Mouse (Mus musculus): ENCODE results near the gene Cavin1. TPM values are rescaled to one million over a fixed set of nuclear protein-coding genes. Genes with fewer than 3 reads are reported as not detected.

The Cavin1 gene
- polyA plus RNA-seq, 1 experiment, result 43.9 TPM

- no peaks in the 10 kb centered on the region for H3K36me3 ChIP-seq (replicated peaks; ENCODE audit: low read length)
- H3K27me3 ChIP-seq (replicated peaks), result peaks cover 2% of the 10 kb centered on the region
- H3K4me3 ChIP-seq (replicated peaks), result no peak overlapping the region
- TF ChIP-seq FLI1 (IDR thresholded peaks at IDR 0.05; ENCODE audit: low read length), result no peak
- no peak for TF ChIP-seq GATA1 (IDR thresholded peaks at IDR 0.05; ENCODE audit: borderline replicate concordance, low read length)
- H3K4me1 ChIP-seq, result peaks cover 57% of the 10 kb centered on the region
- no peaks in the 10 kb centered on the region for H3K9me3 ChIP-seq
Observed at GRCm38 (mm10) chr11:100998836-100999235, 28.1 kb upstream of the Cavin1 start.

DNA sequence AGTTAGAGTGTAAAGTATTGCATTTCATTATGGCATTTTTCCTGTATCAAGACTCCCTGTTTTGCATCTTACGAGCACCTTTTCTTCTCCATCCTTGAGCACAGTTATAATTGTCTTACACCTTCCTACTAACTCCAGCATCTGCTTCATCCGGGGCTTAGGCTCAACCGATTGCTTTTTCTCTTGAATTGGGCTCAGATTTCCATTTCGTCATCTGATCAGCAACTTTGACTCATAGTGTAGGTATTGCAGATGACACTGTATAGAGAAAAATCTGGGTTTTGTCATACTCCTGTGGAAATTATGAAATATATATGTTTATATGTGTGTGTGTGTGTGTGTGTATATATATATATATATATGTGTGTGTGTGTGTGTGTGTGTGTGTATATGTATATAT lies 25.8 kb upstream of the Cavin1 start:
- Histone ChIP-seq H3K27me3 (replicated peaks) (peaks cover 2% of the 10 kb centered on the region), H3K9me3 (no peaks in the 10 kb centered on the region), H3K36me3 (replicated peaks; ENCODE audit: low read length) (no peaks in the 10 kb centered on the region), H3K4me3 (replicated peaks) (no peak overlapping the region), H3K4me1 (peaks cover 51% of the 10 kb centered on the region)
- TF ChIP-seq GATA1 (IDR thresholded peaks at IDR 0.05; ENCODE audit: borderline replicate concordance, low read length) (no peak), FLI1 (IDR thresholded peaks at IDR 0.05; ENCODE audit: low read length) (no peak)

DNA sequence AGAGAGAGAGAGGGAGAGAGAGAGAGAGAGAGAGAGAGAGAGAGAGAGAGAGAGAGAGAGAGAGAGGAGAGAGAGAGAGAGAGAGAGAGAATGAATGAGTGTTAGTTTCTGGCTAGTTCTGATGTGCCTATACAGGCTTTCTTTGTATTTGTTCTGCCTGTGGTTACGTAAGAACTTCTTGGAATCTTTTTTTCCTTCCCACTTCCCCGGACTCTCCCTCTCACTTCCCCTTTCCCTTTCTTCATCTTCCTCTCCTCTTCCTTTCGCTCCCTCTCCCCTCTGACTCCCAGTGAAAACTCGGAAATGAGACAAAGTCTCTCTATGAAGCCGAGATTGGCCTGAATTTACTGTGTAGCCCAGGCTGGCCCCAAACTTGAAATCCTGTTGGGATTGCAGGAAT lies 24.0 kb upstream of the Cavin1 start:
- Histone ChIP-seq H3K4me3 (replicated peaks) (no peak overlapping the region), H3K27me3 (replicated peaks) (peaks cover 2% of the 10 kb centered on the region), H3K9me3 (no peaks in the 10 kb centered on the region)

GRCm38 (mm10) chr11:100994233-100994632 lies 23.5 kb upstream of the Cavin1 start:
- Histone ChIP-seq H3K9me3 (no peaks in the 10 kb centered on the region), H3K4me1 (peaks cover 32% of the 10 kb centered on the region), H3K27me3 (replicated peaks) (peaks cover 2% of the 10 kb centered on the region), H3K4me3 (replicated peaks) (no peak overlapping the region), H3K36me3 (replicated peaks; ENCODE audit: low read length) (no peaks in the 10 kb centered on the region)
- no peak for TF ChIP-seq GATA1 (IDR thresholded peaks at IDR 0.05; ENCODE audit: borderline replicate concordance, low read length)
- no peak for TF ChIP-seq FLI1 (IDR thresholded peaks at IDR 0.05; ENCODE audit: low read length)

More for the DNA sequence above, 24.0 kb upstream of the Cavin1 start:
- H3K36me3 ChIP-seq (replicated peaks; ENCODE audit: low read length), result no peaks in the 10 kb centered on the region
- TF ChIP-seq GATA1 (IDR thresholded peaks at IDR 0.05; ENCODE audit: borderline replicate concordance, low read length), result no peak
- no peak for TF ChIP-seq FLI1 (IDR thresholded peaks at IDR 0.05; ENCODE audit: low read length)
- H3K4me1 ChIP-seq, result peaks cover 35% of the 10 kb centered on the region

DNA sequence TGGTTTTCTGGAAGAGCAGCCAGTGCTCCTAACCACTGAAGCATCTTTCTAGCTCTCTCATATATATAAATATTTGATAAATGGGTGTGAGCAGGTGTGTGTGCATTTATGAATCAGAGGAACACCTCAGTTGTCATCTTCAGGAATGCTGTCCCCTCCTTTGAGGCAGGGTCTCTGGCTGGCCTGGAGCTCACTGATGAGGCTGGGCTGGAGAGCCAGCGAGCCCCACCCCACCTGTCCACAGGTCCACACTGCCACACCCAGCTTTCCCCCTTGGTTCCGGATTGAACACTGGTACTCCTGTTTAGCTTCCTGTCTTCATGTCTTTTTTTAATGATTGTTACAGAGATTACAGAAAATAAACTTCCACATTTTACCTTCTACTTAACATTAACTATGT lies 22.8 kb upstream of the Cavin1 start:
- Histone ChIP-seq H3K9me3 (no peaks in the 10 kb centered on the region), H3K36me3 (replicated peaks; ENCODE audit: low read length) (no peaks in the 10 kb centered on the region), H3K27me3 (replicated peaks) (peaks cover 2% of the 10 kb centered on the region), H3K4me3 (replicated peaks) (no peak overlapping the region), H3K4me1 (peaks cover 28% of the 10 kb centered on the region)
- TF ChIP-seq GATA1 (IDR thresholded peaks at IDR 0.05; ENCODE audit: borderline replicate concordance, low read length) (no peak), FLI1 (IDR thresholded peaks at IDR 0.05; ENCODE audit: low read length) (no peak)

- TF ChIP-seq GATA1 (IDR thresholded peaks at IDR 0.05; ENCODE audit: borderline replicate concordance, low read length) (no peak), FLI1 (IDR thresholded peaks at IDR 0.05; ENCODE audit: low read length) (no peak)
- Histone ChIP-seq H3K4me3 (replicated peaks) (no peak overlapping the region), H3K4me1 (peaks cover 26% of the 10 kb centered on the region)
Observed at GRCm38 (mm10) chr11:100991027-100991534, 20.4 kb upstream of the Cavin1 start.

DNA sequence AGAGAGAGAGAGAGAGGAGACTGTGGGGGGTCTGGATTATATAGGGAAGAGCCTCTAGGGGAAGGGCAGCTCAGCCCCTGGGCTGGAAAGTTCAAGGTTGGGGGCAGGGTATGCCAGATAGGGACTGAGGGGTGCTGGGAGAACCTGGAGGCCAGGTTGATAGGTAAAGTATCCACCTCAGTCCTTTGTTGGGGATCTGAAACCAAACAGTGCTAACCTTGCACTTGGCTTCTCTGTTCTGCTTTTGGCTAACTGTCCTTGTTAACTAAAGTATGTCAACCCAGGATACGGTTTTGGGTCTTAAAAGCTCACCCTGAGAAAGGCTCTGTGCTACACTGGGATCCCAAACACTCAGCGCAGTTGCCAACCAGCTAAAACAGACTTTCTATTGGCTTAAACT lies 19.0 kb upstream of the Cavin1 start:
- Histone ChIP-seq H3K9me3 (peaks cover 3% of the 10 kb centered on the region; the same call in 1 of the 2 replicates), H3K27me3 (replicated peaks) (no peaks in the 10 kb centered on the region), H3K36me3 (replicated peaks; ENCODE audit: low read length) (no peaks in the 10 kb centered on the region), H3K4me1 (peaks cover 23% of the 10 kb centered on the region), H3K4me3 (replicated peaks) (no peak overlapping the region)
- TF ChIP-seq GATA1 (IDR thresholded peaks at IDR 0.05; ENCODE audit: borderline replicate concordance, low read length) (no peak), FLI1 (IDR thresholded peaks at IDR 0.05; ENCODE audit: low read length) (no peak)

More at GRCm38 (mm10) chr11:100991027-100991534, 20.4 kb upstream of the Cavin1 start:
- Histone ChIP-seq H3K36me3 (replicated peaks; ENCODE audit: low read length) (no peaks in the 10 kb centered on the region), H3K9me3 (no peaks in the 10 kb centered on the region), H3K27me3 (replicated peaks) (peaks cover 2% of the 10 kb centered on the region)

GRCm38 (mm10) chr11:100988674-100989073 lies 18.0 kb upstream of the Cavin1 start:
- no peaks in the 10 kb centered on the region for H3K36me3 ChIP-seq (replicated peaks; ENCODE audit: low read length)
- H3K9me3 ChIP-seq, result peaks cover 3% of the 10 kb centered on the region; the same call in 1 of the 2 replicates
- H3K27me3 ChIP-seq (replicated peaks), result no peaks in the 10 kb centered on the region
- H3K4me1 ChIP-seq, result peaks cover 24% of the 10 kb centered on the region
- no peak for TF ChIP-seq FLI1 (IDR thresholded peaks at IDR 0.05; ENCODE audit: low read length)
- no peak for TF ChIP-seq GATA1 (IDR thresholded peaks at IDR 0.05; ENCODE audit: borderline replicate concordance, low read length)
- no peak overlapping the region for H3K4me3 ChIP-seq (replicated peaks)

- H3K4me1 ChIP-seq, result peaks cover 36% of the 10 kb centered on the region
- H3K27me3 ChIP-seq (replicated peaks), result no peaks in the 10 kb centered on the region
- no peak overlapping the region for H3K4me3 ChIP-seq (replicated peaks)
- H3K9me3 ChIP-seq, result peaks cover 3% of the 10 kb centered on the region; the same call in 1 of the 2 replicates
- no peaks in the 10 kb centered on the region for H3K36me3 ChIP-seq (replicated peaks; ENCODE audit: low read length)
- TF ChIP-seq FLI1 (IDR thresholded peaks at IDR 0.05; ENCODE audit: low read length) (no peak), GATA1 (IDR thresholded peaks at IDR 0.05; ENCODE audit: borderline replicate concordance, low read length) (no peak)
Observed at GRCm38 (mm10) chr11:100985607-100986006, 14.9 kb upstream of the Cavin1 start.

DNA sequence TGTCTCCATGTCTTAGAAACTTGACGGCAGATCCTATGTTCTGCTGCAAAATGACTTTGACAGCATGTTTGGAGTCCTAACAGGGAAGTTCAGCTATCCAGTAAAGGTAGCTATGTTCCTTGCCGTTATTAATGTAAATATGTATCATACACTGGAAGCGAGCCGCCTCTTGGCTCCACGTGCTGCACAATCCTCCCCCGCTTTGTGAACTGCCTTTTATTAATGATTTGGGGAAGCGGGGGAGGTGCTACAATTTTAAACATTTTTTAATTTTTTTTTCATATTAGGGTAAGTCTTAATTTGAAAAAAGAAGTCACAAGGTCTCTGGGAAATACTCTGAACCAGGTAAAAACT lies 13.1 kb upstream of the Cavin1 start:
- no peak for TF ChIP-seq FLI1 (IDR thresholded peaks at IDR 0.05; ENCODE audit: low read length)
- no peak for TF ChIP-seq GATA1 (IDR thresholded peaks at IDR 0.05; ENCODE audit: borderline replicate concordance, low read length)
- Histone ChIP-seq H3K4me1 (peaks cover 39% of the 10 kb centered on the region), H3K36me3 (replicated peaks; ENCODE audit: low read length) (no peaks in the 10 kb centered on the region), H3K4me3 (replicated peaks) (no peak overlapping the region), H3K9me3 (peaks cover 3% of the 10 kb centered on the region; the same call in 1 of the 2 replicates), H3K27me3 (replicated peaks) (no peaks in the 10 kb centered on the region)

Data from megakaryocyte, embryonic 14.5 days (primary cell).